Mouse (Mus musculus) heart, embryonic 11.5 days (tissue): ENCODE data around the gene Ctnna3. TPM values are rescaled to one million over a fixed set of nuclear protein-coding genes. Genes with fewer than 3 reads are reported as not detected.

Experiments used
- ATAC-seq: fragments of 200-750 bp; cut with Nextera tagmentation; replicated peaks from 2 replicates; pipeline ENCODE4 v1.8.0; 2017; ENCODE audit warnings: moderate library complexity; ENCODE audit not compliant: insufficient number of reproducible peaks, low FRiP score, low TSS enrichment
- H3K27ac ChIP-seq: fragments of 300-500 bp; sonication (generic); 2 replicates; pipeline ENCODE4 v1.5.1; 2014; ENCODE audit warnings: mild to moderate bottlenecking, low read depth, low read length
- H3K27me3 ChIP-seq: fragments of 300-500 bp; sonication (generic); 2 replicates; pipeline ENCODE4 v1.6.1; 2014; ENCODE audit warnings: mild to moderate bottlenecking, low read length, mixed read lengths; ENCODE audit not compliant: control insufficient read depth, insufficient read depth
- H3K36me3 ChIP-seq: fragments of 300-500 bp; sonication (generic); 2 replicates; pipeline ENCODE4 v1.6.1; 2014; ENCODE audit warnings: mild to moderate bottlenecking, low read length, moderate library complexity, mixed read lengths; ENCODE audit not compliant: control insufficient read depth, insufficient read depth
- H3K4me1 ChIP-seq: fragments of 300-500 bp; sonication (generic); 2 replicates; pipeline ENCODE4 v1.6.1; 2014; ENCODE audit warnings: low read length; ENCODE audit not compliant: control insufficient read depth, insufficient read depth
- H3K4me2 ChIP-seq: fragments of 300-500 bp; sonication (generic); 2 replicates; pipeline ENCODE4 v1.6.1; 2014; ENCODE audit warnings: mild to moderate bottlenecking, moderate library complexity
- H3K4me3 ChIP-seq: fragments of 300-500 bp; sonication (generic); 2 replicates; pipeline ENCODE4 v1.5.1; 2014; ENCODE audit warnings: low read depth, low read length
- H3K9ac ChIP-seq: fragments of 300-500 bp; sonication (generic); 2 replicates; pipeline ENCODE4 v1.6.1; 2014; ENCODE audit warnings: mild to moderate bottlenecking, low read depth, low read length, moderate library complexity
- H3K9me3 ChIP-seq: fragments of 300-500 bp; sonication (generic); replicated peaks from 2 replicates; pipeline ENCODE4 v1.6.1; 2016; ENCODE audit warnings: low read length; ENCODE audit not compliant: control insufficient read depth
- WGBS: fragments of 180-500 bp; shearing (Covaris S2); extraction: QIAGEN DNeasy Blood & Tissue Kit; methylation state at CpG from one replicate; pipeline ENCODE4 v1.1.7; 2014; ENCODE audit not compliant: insufficient replicate concordance; 5-methylcytosine and 5-hydroxymethylcytosine counted together
- polyA plus RNA-seq: library from polyadenylated mRNA; unstranded; fragments of >200 nt; fragmentation: Nextera tagmentation; extraction: Ambion mirVana; gene quantifications from 2 replicates; pipeline ENCODE4 v1.2.1, GENCODE M21; 2014

Gene Ctnna3
- polyA plus RNA-seq, 1 experiment from 2014 or later, result 19.0 TPM

DNA sequence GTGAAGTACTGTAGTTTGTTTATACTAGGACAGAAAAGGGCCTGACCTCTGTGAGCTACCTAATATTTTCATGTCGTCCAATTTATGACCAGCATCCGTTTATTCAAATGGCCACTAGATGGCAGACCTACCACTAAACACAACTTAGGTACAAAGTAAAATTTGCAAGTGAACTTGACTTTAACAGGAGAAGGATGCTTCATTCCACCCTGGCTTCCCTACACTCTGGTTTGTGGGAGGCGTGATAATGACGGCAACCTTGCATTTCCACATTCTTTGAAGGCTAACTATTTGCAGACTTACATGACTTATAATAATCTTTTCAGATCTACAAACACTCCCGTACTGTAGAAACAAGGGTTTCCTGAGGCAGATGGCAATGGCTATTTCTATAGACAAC is 1320.9 kb downstream of the Ctnna3 start:
- ATAC-seq, result no peak
- no peak overlapping the region for H3K4me3 ChIP-seq
- no peaks in the 10 kb centered on the region for H3K9me3 ChIP-seq
- no peak overlapping the region for H3K9ac ChIP-seq
- H3K4me1 ChIP-seq, result no peaks in the 10 kb centered on the region
- no peak overlapping the region for H3K4me2 ChIP-seq
- H3K27ac ChIP-seq, result no peak overlapping the region
- H3K27me3 ChIP-seq, result no peaks in the 10 kb centered on the region
- WGBS, result 33% methylated on average over 5 of the region's 5 CpGs
- H3K36me3 ChIP-seq, result no peaks in the 10 kb centered on the region

DNA sequence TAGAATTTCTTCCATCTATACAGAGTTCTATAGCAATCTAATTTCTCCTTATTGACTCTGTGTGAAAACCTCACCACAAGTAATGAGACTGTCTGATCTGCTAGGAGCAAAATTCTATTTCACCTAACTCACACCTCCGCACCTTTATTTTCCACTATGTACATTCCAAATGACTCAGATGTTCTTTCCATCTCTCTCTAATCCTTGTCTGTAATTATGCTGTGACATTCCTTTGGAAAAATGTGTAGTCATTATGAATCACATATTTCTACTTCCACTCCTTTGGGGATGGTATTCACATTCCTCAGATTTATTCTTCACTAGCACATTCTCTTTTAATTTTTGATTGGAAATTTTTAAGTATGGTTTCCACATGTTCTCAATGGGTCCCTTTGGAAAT is 1406.4 kb downstream of the Ctnna3 start:
- Histone ChIP-seq H3K9me3 (no peaks in the 10 kb centered on the region), H3K4me2 (no peak overlapping the region), H3K9ac (no peak overlapping the region), H3K27ac (no peak overlapping the region), H3K27me3 (no peaks in the 10 kb centered on the region), H3K4me3 (no peak overlapping the region), H3K36me3 (no peaks in the 10 kb centered on the region), H3K4me1 (no peaks in the 10 kb centered on the region)
- WGBS, result 90% methylated on average over 1 of the region's 1 CpGs
- ATAC-seq, result no peak

DNA sequence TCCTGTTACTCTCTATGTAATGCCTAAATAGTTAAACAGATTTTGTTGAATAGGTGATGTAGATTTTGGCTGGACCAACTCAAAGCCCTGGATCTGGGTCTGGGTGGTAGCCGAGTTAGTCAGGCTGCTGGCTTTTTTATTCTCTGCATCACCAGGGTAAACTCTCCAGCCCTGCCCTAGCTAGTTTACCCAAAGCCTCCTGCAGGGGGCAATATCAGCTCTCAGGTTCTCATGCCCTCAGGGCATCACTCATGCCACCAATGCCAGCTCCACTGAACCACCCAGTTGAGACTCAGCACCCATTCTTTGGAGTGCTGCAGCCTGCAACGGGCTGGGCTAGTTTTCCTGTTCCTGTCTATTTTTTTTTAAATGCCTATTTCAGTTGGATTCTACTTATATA is 1431.5 kb downstream of the Ctnna3 start:
- no peaks in the 10 kb centered on the region for H3K36me3 ChIP-seq
- H3K27ac ChIP-seq, result no peak overlapping the region
- H3K9ac ChIP-seq, result no peak overlapping the region
- no peaks in the 10 kb centered on the region for H3K9me3 ChIP-seq
- 71% methylated on average over 2 of the region's 2 CpGs for WGBS
- ATAC-seq, result no peak
- no peak overlapping the region for H3K4me3 ChIP-seq
- H3K27me3 ChIP-seq, result no peaks in the 10 kb centered on the region
- H3K4me2 ChIP-seq, result no peak overlapping the region
- no peaks in the 10 kb centered on the region for H3K4me1 ChIP-seq

DNA sequence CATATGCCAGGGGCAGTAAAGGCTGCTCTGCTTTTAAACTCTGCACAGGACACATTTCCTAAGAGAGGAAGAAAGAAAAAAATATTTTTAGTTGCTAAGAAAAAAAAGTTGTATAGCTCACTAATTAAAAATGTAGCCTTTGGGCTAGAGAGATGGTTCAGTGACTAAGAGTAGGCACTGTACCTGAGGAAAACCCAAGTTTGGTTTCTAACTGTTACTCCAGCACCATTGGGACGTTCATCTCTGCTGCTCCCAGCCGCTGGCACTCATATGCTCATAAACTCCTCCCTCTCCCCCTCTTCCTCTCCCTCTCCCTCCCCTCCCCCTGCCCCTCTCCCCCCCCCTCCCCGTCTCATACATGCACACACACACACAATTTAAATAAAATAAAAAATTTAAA is 1441.0 kb downstream of the Ctnna3 start:
- 79% methylated on average over 3 of the region's 3 CpGs for WGBS
- Histone ChIP-seq H3K9me3 (no peaks in the 10 kb centered on the region), H3K4me1 (no peaks in the 10 kb centered on the region), H3K4me3 (no peak overlapping the region), H3K27ac (no peak overlapping the region), H3K9ac (no peak overlapping the region), H3K4me2 (no peak overlapping the region), H3K27me3 (no peaks in the 10 kb centered on the region), H3K36me3 (no peaks in the 10 kb centered on the region)
- ATAC-seq, result no peak

DNA sequence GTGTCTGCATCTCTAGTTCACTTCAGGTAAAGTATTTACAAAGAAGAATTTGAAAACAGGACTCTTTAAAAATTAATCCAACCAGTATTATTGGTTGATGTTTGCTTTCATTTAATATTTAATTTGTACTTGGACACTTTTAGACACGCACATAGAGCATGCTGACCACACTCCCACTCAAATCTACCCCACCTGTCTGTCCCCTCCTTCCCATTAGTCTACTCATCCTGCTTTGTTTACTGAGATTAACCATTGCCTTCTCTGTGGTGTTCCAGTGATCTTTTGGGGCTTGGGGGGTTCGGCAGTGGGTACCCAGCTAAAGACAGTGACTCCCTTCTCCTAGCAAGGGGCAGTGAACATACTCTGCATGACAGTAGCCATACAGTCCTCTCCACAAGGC is 1446.6 kb downstream of the Ctnna3 start:
- ATAC-seq, result no peak
- no peak overlapping the region for H3K9ac ChIP-seq
- H3K4me3 ChIP-seq, result no peak overlapping the region
- no peaks in the 10 kb centered on the region for H3K27me3 ChIP-seq
- no peak overlapping the region for H3K4me2 ChIP-seq
- no peaks in the 10 kb centered on the region for H3K4me1 ChIP-seq
- H3K27ac ChIP-seq, result no peak overlapping the region
- H3K9me3 ChIP-seq, result no peaks in the 10 kb centered on the region
- 74% methylated on average over 2 of the region's 2 CpGs for WGBS
- no peaks in the 10 kb centered on the region for H3K36me3 ChIP-seq

DNA sequence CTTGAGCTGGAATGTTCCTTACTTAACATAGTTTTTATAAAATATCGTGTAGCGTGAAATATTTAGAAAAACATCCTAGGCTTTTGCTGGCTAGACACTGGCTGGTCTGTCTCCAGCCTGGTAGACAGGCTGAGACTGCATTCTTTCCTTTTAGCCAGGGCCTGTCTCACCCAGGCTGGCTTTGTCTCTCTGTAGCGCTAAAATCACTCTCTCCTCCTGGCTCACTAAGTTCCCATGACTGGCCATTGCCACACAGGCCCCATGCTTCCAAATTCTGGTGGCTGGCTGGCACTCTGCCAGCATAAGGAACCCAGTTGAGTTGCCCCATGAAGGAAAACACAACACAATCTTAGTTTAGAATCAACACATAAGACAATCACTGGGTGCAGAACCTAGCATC is 1450.0 kb downstream of the Ctnna3 start:
- 77% methylated on average over 3 of the region's 3 CpGs for WGBS
- Histone ChIP-seq H3K27me3 (no peaks in the 10 kb centered on the region), H3K4me1 (no peaks in the 10 kb centered on the region), H3K4me3 (no peak overlapping the region), H3K27ac (no peak overlapping the region), H3K9ac (no peak overlapping the region), H3K9me3 (no peaks in the 10 kb centered on the region), H3K36me3 (no peaks in the 10 kb centered on the region), H3K4me2 (no peak overlapping the region)
- no peak for ATAC-seq

DNA sequence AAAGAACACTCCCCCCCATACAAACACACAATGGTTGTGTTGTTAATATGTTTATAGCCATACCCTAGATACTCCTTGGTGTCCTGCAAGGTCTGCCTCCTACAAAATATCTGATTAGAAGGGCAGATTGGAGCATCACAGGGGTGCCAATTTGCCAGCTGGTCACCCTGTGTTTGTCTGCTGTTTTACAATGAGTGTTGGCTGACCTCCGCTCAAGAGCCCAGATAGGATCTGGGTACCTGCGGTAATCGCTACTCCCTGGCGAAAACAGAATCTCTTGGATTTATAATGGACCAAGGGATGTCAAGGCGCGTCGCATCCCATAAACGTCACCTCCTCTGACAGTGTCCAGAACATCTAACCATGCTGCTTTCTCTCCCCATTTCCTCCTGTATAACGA is 1457.0 kb downstream of the Ctnna3 start:
- WGBS, result 87% methylated on average over 9 of the region's 9 CpGs

DNA sequence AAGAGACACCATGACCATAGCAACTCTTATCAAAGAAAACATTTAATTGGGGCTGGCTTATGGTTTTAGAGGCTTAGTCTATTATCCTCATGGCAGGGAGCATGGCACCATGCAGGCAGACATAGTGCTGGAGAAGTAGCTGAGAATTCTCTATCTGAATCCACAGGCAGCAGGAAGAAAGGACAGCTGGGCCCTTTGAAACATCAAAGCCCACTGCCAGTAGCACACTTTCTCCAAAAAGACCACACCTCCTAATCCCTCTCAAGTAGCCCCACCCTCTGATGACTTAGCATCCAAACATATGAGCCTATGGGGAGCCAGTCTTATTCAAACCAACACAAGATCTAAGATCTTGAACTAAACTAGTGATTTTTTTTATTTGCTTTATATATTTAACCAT is 1462.6 kb downstream of the Ctnna3 start:
- no peaks in the 10 kb centered on the region for H3K36me3 ChIP-seq
- H3K9me3 ChIP-seq, result no peaks in the 10 kb centered on the region
- no peaks in the 10 kb centered on the region for H3K4me1 ChIP-seq
- H3K27me3 ChIP-seq, result no peaks in the 10 kb centered on the region
- no peak overlapping the region for H3K4me2 ChIP-seq
- no peak overlapping the region for H3K4me3 ChIP-seq
- no peak overlapping the region for H3K27ac ChIP-seq
- no peak for ATAC-seq
- H3K9ac ChIP-seq, result no peak overlapping the region

More for the DNA sequence above, 1457.0 kb downstream of the Ctnna3 start:
- Histone ChIP-seq H3K4me2 (no peak overlapping the region), H3K4me1 (no peaks in the 10 kb centered on the region), H3K9me3 (no peaks in the 10 kb centered on the region), H3K9ac (no peak overlapping the region), H3K36me3 (no peaks in the 10 kb centered on the region), H3K27me3 (no peaks in the 10 kb centered on the region), H3K4me3 (no peak overlapping the region), H3K27ac (no peak overlapping the region)
- no peak for ATAC-seq

DNA sequence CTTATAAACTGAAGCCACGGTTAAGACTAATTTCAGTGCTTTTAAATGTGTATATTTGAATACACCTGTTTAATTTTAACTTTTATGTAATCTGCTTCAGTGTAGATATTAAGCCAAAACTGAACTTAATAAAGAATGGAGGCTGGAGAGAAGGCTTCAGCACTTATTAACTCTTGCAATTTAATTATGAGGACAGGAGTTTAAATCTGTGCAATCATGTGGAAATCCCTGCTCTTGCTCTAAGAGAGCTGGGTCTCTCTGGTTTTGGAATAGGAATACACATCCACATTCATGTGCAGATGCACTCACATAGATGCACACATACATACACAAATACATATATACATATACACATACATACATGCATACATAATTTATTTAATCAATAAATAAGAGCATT is 1468.8 kb downstream of the Ctnna3 start:
- H3K4me1 ChIP-seq, result no peaks in the 10 kb centered on the region
- no peak for ATAC-seq

More for the DNA sequence above, 1468.8 kb downstream of the Ctnna3 start:
- 72% methylated on average over 1 of the region's 1 CpGs for WGBS
- H3K4me3 ChIP-seq, result no peak overlapping the region
- H3K9me3 ChIP-seq, result no peaks in the 10 kb centered on the region
- H3K4me2 ChIP-seq, result no peak overlapping the region
- H3K9ac ChIP-seq, result no peak overlapping the region
- H3K27me3 ChIP-seq, result no peaks in the 10 kb centered on the region
- no peak overlapping the region for H3K27ac ChIP-seq
- no peaks in the 10 kb centered on the region for H3K36me3 ChIP-seq
